Mouse (Mus musculus) retina, postnatal 1 day (tissue): ENCODE measurements around the gene Pnmt.

ENCODE experiments used
- DNase-seq: peaks from one replicate; pipeline ENCODE4 v3.0.0-alpha.2; 2012

Gene Pnmt

DNA sequence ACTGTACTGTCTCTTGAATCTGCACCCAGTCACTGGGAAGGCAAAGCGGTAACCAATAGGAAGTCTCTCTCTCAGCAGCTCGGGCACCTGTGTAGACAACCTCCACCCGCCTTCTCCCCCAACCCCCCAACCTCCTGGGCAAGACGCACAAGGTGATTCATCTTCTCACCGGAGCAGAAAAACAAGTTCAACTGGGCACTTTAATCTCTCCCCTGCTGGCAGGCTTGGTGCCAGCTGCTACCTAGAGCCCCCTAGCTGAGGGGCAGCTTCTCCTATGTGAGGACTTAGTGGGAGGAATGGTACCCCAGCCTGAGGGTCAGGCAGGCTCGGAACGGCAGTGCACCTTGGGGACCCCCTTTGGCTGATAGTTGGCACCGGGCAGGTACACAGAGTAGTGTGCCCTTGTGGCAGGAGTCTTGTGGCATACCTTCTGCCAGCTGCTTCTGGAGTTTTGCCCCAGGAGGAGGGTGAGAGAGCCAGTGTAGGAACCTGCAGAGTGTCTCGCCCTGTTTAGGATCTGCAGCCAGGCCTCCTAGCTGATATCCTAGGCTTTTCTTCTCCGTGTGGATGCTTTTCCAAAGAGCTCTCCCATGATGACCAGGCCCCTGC lies 32.8 kb downstream of the Pnmt start:
- DNase-seq, result no peak

DNA sequence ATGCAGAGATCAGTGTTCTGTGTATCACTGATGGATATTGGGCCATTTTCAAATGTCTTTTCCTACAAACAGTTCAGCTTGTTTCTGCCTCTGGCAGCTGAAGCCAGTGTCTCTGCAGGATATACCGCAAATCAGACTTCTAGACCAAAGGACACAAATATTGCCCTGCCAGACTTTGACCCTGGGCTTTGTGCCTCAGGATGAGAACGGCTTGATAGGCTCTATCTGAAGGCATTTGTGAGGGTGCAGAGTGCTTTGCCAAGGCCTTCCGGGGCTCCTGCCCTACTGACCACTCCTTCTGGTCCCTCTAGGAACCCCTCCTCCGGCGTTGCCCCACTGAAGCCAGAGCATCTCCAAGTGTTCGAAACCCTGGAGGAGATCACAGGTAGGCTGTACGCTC lies 40.3 kb downstream of the Pnmt start:
- no peak for DNase-seq

DNA sequence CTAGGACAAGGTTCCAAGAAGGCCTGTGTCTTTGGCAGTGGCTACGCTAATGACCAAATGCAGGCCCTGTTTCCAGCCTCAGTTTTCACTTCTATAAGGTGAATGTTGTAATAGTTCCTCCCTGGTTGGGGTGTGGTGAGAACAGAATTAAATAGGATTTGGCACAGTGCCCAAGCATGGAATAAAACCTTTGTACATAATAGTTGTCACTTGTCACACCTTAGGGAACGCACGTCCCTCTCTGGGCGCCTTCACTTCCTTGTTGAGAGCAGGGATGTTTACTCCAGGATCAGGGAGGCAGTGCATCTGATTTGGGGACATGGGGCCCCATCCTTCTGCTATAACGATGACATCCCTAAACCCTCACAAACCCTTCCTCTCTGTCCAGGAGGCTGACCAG lies 42.2 kb downstream of the Pnmt start:
- no peak for DNase-seq

DNA sequence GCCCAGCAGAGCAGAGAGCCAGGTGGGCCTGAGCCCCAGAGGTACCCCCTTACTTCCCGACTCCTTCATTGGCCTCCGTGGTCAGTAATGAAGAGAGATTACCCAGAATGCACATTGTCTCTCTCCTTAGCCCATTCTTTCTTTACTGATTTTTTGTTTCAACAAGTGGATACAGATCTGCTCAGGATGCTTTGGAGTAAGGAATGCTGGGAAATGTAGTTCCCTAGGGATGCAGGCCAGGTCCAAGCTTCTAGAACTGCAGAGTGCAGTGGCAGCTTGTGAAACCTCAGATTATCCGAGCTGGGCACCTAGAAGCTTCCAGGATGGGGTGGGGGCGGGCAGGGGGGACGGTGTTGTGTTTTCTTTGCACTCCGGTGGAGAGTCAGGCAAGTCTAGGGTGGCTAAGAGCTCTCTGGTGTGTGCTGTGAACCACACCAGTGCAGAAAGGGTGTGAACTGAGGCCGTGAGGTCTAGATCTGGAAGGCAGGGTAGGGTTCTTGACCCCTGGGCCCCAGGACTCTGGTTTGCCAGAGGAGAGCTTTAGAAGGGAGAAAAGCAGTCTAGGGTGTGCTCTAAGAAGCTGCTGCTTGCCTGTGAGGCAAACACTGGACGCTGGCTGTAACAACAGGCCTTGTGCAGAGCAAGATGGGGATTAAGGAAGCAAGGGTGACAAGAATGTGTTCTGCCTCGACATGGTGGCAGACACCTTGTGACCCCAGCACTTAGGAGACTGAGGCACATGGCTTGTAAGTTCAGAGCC lies 45.7 kb downstream of the Pnmt start:
- no peak for DNase-seq

DNA sequence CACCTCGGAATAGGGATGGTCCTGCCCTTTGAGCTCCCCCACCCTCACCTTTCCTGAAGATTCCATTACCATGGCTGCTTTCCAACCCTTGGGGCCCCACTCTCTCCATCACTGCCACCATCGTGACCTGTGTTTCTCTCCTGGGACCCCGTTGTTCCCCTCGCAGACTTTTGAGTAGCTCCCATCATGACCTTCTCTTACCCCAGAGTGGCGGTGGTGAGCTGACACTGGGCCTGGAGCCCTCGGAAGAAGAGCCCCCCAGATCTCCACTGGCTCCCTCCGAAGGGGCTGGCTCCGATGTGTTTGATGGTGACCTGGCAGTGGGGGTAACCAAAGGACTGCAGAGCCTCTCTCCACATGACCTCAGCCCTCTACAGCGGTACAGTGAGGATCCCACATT lies 49.5 kb downstream of the Pnmt start:
- no peak for DNase-seq

DNA sequence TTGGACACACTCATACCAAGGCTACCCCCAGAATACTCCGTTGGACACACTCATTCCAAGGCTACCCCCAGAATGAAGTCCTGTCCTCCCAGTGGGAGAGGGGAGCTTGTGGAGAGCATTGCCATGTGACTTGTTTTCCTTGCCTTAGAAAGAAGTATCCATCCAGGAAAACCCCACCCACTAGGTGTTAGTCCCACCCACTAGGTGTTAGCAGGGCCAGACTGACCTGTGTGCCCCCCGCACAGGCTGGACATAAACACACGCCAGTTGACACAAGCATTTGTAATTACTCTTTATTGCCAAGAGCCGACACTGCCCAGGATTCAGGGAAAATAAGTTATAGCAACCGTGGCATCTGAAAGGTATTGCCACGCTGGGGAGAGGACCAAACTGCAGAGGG lies 51.2 kb downstream of the Pnmt start:
- DNase-seq, result no peak
